Mouse (Mus musculus) thymus, adult 2 months (tissue): ENCODE measurements around the gene Krt81.

Experiments used
- CTCF ChIP-seq: fragments of 200-500 bp; IDR thresholded peaks from 2 replicates; pipeline ENCODE4 v1.5.1; 2012; ENCODE audit warnings: mild to moderate bottlenecking, control low read depth, low read length, moderate library complexity, borderline replicate concordance; ENCODE audit not compliant: control insufficient read depth, poor library complexity, insufficient read depth; ENCODE audit errors: extremely low read depth
- POLR2A ChIP-seq: fragments of 200-500 bp; IDR thresholded peaks from 2 replicates; pipeline ENCODE4 v1.6.1; 2012; ENCODE audit warnings: mild to moderate bottlenecking, low read length, control low read depth, moderate library complexity; ENCODE audit not compliant: control insufficient read depth, poor library complexity, insufficient read depth; ENCODE audit errors: extremely low read depth

DNA sequence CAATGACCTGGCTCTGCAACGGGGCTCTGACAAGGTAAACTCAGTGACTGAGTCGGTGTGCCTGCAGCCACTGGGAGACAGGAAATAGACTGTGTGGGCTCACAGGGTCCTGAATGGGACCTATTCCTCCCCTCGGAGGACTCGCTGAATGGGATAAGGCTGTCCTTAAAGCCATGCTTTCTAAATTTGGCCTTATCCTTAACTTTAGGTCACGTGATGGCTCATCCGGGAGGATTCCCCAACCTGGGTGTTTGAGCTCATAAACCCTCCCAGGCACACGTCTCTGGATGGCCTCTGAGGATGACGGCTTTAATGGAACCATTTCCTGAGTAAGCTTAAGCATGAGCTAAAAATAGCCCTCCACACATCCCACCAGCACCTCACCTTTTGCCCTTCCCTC is 29.2 kb upstream of the Krt81 start:
- TF ChIP-seq CTCF (no peak), POLR2A (no peak)
